Mouse (Mus musculus) cerebellum, postnatal 4 days (tissue): ENCODE results near the gene Gm21870.
"Not testable (repeated sequence)": the region's sequence is repeated elsewhere in the genome, so short reads cannot be mapped to it uniquely, and the experiment has no call there.

Experiments
- DNase-seq, 2 experiments: peaks; one replicate each; pipeline ENCODE4 v3.0.0; 2022; ENCODE audit warnings: low spot score in 2 of 2, mixed read lengths in 1 of 2

The Gm21870 gene

GRCm38 (mm10) chrX:33986716-33987115, at the start of gene Gm21870:
Gene Gm21870, minus strand, starts transcription at chrX:33986816.
- DNase-seq: not testable (repeated sequence)

DNA sequence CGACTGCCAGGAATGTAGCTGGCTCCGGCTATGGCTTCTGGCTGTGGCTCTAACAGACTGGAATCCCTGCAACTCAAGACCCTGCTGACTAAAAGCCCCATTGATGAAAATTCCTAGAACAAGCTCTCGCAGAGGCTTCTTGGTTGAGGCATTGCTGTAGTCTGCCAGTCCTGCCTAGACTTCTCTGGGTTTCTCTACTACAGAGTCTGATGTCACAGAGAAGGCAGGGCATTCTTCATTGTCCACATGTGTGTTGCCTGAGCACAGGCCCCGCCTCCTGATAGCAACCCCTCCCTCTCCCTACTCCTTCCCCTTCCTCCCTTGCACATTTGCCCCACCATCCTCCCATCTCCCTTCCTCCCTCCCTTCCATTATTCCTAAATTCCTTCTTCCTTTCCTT, 30.2 kb downstream of the Gm21870 start, which contains the start of gene Btbd35f6:
TSS of gene Btbd35f6 (minus strand) at position 101 of the 400 bp plus-strand sequence.
- not testable (repeated sequence) for DNase-seq
